Mouse (Mus musculus): Measurements from ENCODE around the gene Krt6b. TPM values are rescaled to one million over a fixed set of nuclear protein-coding genes. Genes with fewer than 3 reads are reported as not detected.
"Not testable (repeated sequence)": the region's sequence is repeated elsewhere in the genome, so short reads cannot be mapped to it uniquely, and the experiment has no call there.

The Krt6b gene
- total and polyA plus RNA-seq, 2 experiments from 2014 or later, result not detected

DNA sequence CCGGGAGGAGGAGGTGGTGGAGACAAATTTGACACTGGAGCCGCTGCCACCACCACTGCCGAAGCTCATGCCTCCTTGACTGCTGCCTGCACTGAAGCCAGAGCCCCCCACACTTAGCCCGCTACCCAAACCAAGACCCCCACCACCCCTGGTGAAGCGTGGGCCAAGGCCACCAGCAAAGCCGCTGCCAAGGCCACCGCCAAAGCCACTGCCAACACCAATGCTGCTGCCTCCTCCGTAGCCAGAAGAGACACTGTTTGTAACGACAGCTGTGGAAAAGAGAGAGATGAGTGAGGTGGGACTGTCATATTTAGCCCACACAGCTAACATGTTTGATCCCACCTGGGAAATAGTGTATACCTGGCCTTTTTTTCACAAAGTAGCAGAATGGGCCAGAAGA is 27.4 kb upstream of the Krt6b start:
- H3K36me3 ChIP-seq (ENCODE audit: insufficient read depth, low read length), result no peaks in the 10 kb centered on the region
- no peak for DNase-seq (ENCODE audit: low spot score)
- TF ChIP-seq CTCF (IDR thresholded peaks at IDR 0.05; ENCODE audit: low read depth), result no peak
- no peaks in the 10 kb centered on the region for H3K27me3 ChIP-seq (ENCODE audit: insufficient read depth, low read length)
- no peak overlapping the region for H3K4me2 ChIP-seq (ENCODE audit: low read depth, low read length)
- no peak for ATAC-seq
- no peak overlapping the region for H3K4me3 ChIP-seq (ENCODE audit: low read length)
- H3K9me3 ChIP-seq (ENCODE audit: low read length), result no peaks in the 10 kb centered on the region
- no peak overlapping the region for H3K27ac ChIP-seq
- H3K9ac ChIP-seq (replicated peaks; ENCODE audit: low read length), result no peak overlapping the region
- WGBS, result 86% methylated on average over 9 of the region's 9 CpGs
- no peaks in the 10 kb centered on the region for H3K4me1 ChIP-seq (ENCODE audit: insufficient read depth, low read length)

GRCm38 (mm10) chr15:101704066-101704465 is 24.0 kb upstream of the Krt6b start:
- H3K36me3 ChIP-seq (ENCODE audit: insufficient read depth, low read length), result no peaks in the 10 kb centered on the region
- no peaks in the 10 kb centered on the region for H3K9me3 ChIP-seq (ENCODE audit: low read length)
- DNase-seq (ENCODE audit: low spot score) (peak; percentile 51), ATAC-seq (no peak)
- 74% methylated on average over 4 of the region's 4 CpGs for WGBS
- TF ChIP-seq CTCF (IDR thresholded peaks at IDR 0.05; ENCODE audit: low read depth), result peak; percentile 57
- no peak overlapping the region for H3K27ac ChIP-seq
- H3K4me3 ChIP-seq (ENCODE audit: low read length), result no peak overlapping the region
- no peak overlapping the region for H3K9ac ChIP-seq (replicated peaks; ENCODE audit: low read length)
- H3K4me1 ChIP-seq (ENCODE audit: insufficient read depth, low read length), result no peaks in the 10 kb centered on the region
- no peak overlapping the region for H3K4me2 ChIP-seq (ENCODE audit: low read depth, low read length)
- no peaks in the 10 kb centered on the region for H3K27me3 ChIP-seq (ENCODE audit: insufficient read depth, low read length)

DNA sequence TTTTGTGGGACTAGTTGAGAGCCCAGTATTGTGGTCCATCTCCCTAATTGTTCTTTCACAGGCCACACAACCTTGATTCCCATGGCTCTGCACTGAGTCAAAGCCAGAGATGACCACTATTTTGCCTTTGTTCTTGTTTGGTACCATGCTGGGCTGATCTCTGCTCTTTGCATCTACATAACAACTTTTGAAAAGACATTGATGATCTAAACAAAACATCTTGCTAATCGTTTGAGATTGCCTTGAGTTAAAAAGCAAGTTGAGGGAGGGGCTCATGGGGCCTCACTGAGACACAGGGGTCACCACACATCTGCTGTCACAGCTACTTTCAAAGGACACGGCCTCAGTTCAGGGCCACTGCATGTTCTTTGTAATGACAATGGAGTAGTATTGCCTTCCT is 22.3 kb upstream of the Krt6b start:
- Histone ChIP-seq H3K27ac (no peak overlapping the region), H3K4me1 (ENCODE audit: insufficient read depth, low read length) (no peaks in the 10 kb centered on the region), H3K9me3 (ENCODE audit: low read length) (no peaks in the 10 kb centered on the region), H3K4me3 (ENCODE audit: low read length) (no peak overlapping the region), H3K9ac (replicated peaks; ENCODE audit: low read length) (no peak overlapping the region), H3K4me2 (ENCODE audit: low read depth, low read length) (no peak overlapping the region), H3K36me3 (ENCODE audit: insufficient read depth, low read length) (no peaks in the 10 kb centered on the region), H3K27me3 (ENCODE audit: insufficient read depth, low read length) (no peaks in the 10 kb centered on the region)
- TF ChIP-seq CTCF (IDR thresholded peaks at IDR 0.05; ENCODE audit: low read depth), result no peak
- DNase-seq (ENCODE audit: low spot score) (no peak), ATAC-seq (no peak)
- 15% methylated on average over 2 of the region's 2 CpGs for WGBS

- TF ChIP-seq CTCF (IDR thresholded peaks at IDR 0.05; ENCODE audit: low read depth), result no peak
- Histone ChIP-seq H3K9ac (replicated peaks; ENCODE audit: low read length) (no peak overlapping the region), H3K36me3 (ENCODE audit: insufficient read depth, low read length) (no peaks in the 10 kb centered on the region), H3K4me3 (ENCODE audit: low read length) (no peak overlapping the region), H3K4me1 (ENCODE audit: insufficient read depth, low read length) (no peaks in the 10 kb centered on the region), H3K9me3 (ENCODE audit: low read length) (no peaks in the 10 kb centered on the region), H3K27me3 (ENCODE audit: insufficient read depth, low read length) (no peaks in the 10 kb centered on the region), H3K27ac (no peak overlapping the region), H3K4me2 (ENCODE audit: low read depth, low read length) (no peak overlapping the region)
- DNase-seq (ENCODE audit: low spot score), result no peak
- ATAC-seq, result no peak
- WGBS, result 83% methylated on average over 8 of the region's 8 CpGs
These were observed 19.8 kb upstream of the Krt6b start for GRCm38 (mm10) chr15:101699866-101700265.

DNA sequence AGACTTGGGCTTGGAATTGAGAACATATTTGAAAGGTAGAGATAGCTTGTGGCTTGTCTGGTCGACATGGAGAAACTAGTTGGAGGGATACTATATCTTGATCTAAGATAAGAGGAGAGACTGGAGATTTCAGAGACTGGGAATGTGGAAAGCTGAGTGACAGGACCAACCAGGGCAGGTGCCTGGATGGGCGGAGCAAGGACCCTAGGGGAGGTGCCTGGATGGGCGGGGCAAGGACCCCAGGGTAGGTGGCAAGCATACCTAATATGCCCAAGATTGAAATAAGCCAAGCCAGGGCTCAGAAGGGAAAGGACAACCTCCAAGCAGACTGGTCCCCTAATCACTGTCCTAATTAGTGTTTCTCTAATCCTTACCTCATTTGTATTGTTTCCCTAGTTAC is 19.1 kb upstream of the Krt6b start:
- 69% methylated on average over 3 of the region's 3 CpGs for WGBS
- no peak for DNase-seq (ENCODE audit: low spot score)
- no peak for TF ChIP-seq CTCF (IDR thresholded peaks at IDR 0.05; ENCODE audit: low read depth)

DNA sequence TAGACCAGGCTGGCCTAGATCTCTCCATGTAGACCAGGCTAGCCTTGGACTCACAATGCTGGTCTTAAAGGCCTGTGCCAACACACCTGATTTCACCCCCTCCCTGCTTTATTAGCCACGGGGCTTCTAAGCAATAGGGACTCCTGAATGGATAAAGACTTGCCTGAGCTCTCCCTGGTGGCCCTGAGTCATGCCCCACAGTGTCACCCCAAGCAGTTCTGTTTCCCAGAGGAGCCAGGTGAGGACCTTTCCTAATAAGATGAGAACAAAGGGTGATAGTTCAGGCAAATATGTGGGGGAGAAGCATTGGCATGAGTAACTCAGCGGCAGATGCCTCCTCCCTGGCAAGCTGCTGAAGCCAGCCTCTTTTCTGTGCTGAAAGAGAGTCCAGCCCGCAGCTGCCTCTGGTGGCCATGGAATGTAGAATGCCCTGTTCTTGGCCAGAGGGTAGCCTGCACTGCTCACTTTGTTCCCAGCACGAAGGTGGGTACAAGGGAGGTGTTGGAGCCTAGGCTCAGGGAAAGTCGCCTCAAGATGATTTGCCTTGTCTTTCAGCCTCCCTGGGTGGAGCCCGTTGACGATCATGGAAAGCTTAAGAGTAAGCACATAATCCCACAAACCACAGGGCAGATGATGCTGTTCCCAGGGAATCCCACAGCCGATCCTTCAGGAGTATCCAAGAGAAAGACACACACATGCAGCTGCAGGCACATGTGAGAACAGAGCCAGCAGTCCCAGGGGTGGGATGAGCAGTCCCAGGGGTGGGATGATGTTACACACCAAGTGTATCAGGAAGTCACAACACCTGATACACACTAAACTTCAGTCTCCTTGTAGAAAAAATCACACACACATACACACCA is 17.5 kb upstream of the Krt6b start:
- ATAC-seq (no peak), DNase-seq (ENCODE audit: low spot score) (no peak)
- Histone ChIP-seq H3K9ac (replicated peaks; ENCODE audit: low read length) (no peak overlapping the region), H3K4me1 (ENCODE audit: insufficient read depth, low read length) (no peaks in the 10 kb centered on the region), H3K4me2 (ENCODE audit: low read depth, low read length) (no peak overlapping the region), H3K4me3 (ENCODE audit: low read length) (no peak overlapping the region), H3K27ac (no peak overlapping the region), H3K9me3 (ENCODE audit: low read length) (no peaks in the 10 kb centered on the region), H3K27me3 (ENCODE audit: insufficient read depth, low read length) (no peaks in the 10 kb centered on the region), H3K36me3 (ENCODE audit: insufficient read depth, low read length) (no peaks in the 10 kb centered on the region)
- 66% methylated on average over 8 of the region's 8 CpGs for WGBS
- peak; percentile 23; the same call in 1 of the 2 replicates for TF ChIP-seq CTCF (IDR thresholded peaks at IDR 0.05; ENCODE audit: low read depth)

More for the DNA sequence above, 19.1 kb upstream of the Krt6b start:
- ATAC-seq, result no peak
- Histone ChIP-seq H3K27ac (no peak overlapping the region), H3K4me3 (ENCODE audit: low read length) (no peak overlapping the region), H3K27me3 (ENCODE audit: insufficient read depth, low read length) (no peaks in the 10 kb centered on the region), H3K36me3 (ENCODE audit: insufficient read depth, low read length) (no peaks in the 10 kb centered on the region), H3K9ac (replicated peaks; ENCODE audit: low read length) (no peak overlapping the region), H3K9me3 (ENCODE audit: low read length) (no peaks in the 10 kb centered on the region), H3K4me1 (ENCODE audit: insufficient read depth, low read length) (no peaks in the 10 kb centered on the region), H3K4me2 (ENCODE audit: low read depth, low read length) (no peak overlapping the region)

DNA sequence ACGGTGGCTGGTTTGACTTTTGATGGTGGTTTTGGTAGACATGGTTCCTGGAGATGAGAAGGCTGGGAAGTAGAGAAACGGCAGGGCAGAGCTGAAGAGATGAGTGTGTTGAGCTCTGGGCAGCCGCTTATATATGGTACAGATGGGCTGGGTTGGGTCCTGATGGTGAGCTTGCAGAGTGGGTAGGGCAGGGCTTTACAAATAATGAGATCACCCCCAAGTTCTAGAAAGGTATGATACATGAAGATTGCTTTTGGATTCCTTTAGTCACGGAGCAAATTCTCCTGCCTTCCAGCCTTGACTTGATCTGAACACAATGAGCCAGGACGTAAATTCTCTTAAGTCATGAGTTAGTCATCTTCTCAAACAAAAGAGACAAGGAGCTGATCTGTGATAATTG is 14.1 kb upstream of the Krt6b start, which contains the start of gene Krt6a:
Gene Krt6a, minus strand, starts transcription at position 101 of the 400 bp plus-strand sequence.
- no peaks in the 10 kb centered on the region for H3K9me3 ChIP-seq (ENCODE audit: low read length)
- no peak within 1 kb of the TSS for H3K4me3 ChIP-seq (ENCODE audit: low read length)
- H3K4me1 ChIP-seq (ENCODE audit: insufficient read depth, low read length), result no peaks in the 10 kb centered on the region
- H3K9ac ChIP-seq (replicated peaks; ENCODE audit: low read length), result no peak within 1 kb of the TSS
- 88% methylated on average over 5 of the region's 5 CpGs for WGBS
- H3K36me3 ChIP-seq (ENCODE audit: insufficient read depth, low read length), result no peaks in the 10 kb centered on the region
- no peak within 1 kb of the TSS for H3K4me2 ChIP-seq (ENCODE audit: low read depth, low read length)
- no peak for DNase-seq (ENCODE audit: low spot score)
- no peak for ATAC-seq
- TF ChIP-seq CTCF (IDR thresholded peaks at IDR 0.05; ENCODE audit: low read depth), result no peak
- no peaks in the 10 kb centered on the region for H3K27me3 ChIP-seq (ENCODE audit: insufficient read depth, low read length)
- no peak within 1 kb of the TSS for H3K27ac ChIP-seq

GRCm38 (mm10) chr15:101690460-101690859 is 10.4 kb upstream of the Krt6b start:
- ATAC-seq; H3K36me3 ChIP-seq (ENCODE audit: insufficient read depth, low read length); H3K4me3 ChIP-seq (ENCODE audit: low read length); H3K4me2 ChIP-seq (ENCODE audit: low read depth, low read length); H3K9me3 ChIP-seq (ENCODE audit: low read length); H3K9ac ChIP-seq (replicated peaks; ENCODE audit: low read length); H3K27ac ChIP-seq; H3K4me1 ChIP-seq (ENCODE audit: insufficient read depth, low read length); H3K27me3 ChIP-seq (ENCODE audit: insufficient read depth, low read length); DNase-seq (ENCODE audit: low spot score): not testable (repeated sequence)
- 89% methylated on average over 5 of the region's 5 CpGs for WGBS

All from hindbrain, postnatal 0 days (tissue).